Mouse (Mus musculus) spleen, postnatal 4 days (tissue): ENCODE measurements around the gene Shld1.

ENCODE experiments used
- DNase-seq, 2 experiments: peaks; one replicate each; pipeline ENCODE4 v3.0.0; 2022; ENCODE audit warnings: low spot score in 2 of 2

The Shld1 gene

DNA sequence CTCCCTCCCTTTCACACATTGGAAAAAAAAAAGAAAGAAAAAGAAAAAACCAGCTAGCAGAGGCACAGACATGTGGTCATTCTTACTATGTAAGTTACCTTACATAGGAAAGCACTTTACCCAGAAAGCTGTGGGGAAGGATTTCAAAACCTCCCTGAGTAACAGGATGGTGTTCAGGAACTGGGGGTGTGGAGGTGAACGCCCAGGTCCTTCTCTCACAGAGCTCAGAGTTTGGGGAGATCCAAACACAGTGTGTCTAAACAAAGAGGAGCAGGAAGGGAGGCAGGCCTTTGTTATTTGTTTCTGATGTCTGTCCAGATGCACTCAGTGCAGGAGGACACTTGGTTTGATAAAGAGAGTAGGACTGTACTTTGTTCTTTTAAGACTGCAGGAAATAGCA, 5.6 kb downstream of the Shld1 start:
- DNase-seq: no peak

DNA sequence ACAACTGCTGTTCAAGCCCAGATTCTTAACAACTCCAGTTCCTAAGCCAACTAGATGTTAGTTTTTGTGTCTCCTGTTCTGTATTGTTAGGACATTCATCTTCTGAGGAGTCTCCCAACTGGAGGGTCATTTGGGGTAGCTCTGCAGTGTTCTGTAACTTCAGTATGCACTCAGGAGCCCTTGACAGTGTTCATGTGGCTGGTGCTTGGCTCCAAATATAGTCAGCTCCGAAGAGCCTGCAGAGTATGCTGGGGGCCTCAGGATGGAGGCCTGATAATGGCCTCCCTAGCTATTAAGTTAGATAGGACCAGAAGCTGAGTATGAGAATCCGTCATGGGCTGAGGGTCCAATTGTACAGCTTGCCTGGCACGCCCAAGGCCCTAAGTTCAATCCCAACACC, 7.2 kb downstream of the Shld1 start:
- no peak for DNase-seq

- peak; percentile 78 to 82 for DNase-seq
These were observed 8.8 kb downstream of the Shld1 start for GRCm38 (mm10) chr2:132695358-132696093.

DNA sequence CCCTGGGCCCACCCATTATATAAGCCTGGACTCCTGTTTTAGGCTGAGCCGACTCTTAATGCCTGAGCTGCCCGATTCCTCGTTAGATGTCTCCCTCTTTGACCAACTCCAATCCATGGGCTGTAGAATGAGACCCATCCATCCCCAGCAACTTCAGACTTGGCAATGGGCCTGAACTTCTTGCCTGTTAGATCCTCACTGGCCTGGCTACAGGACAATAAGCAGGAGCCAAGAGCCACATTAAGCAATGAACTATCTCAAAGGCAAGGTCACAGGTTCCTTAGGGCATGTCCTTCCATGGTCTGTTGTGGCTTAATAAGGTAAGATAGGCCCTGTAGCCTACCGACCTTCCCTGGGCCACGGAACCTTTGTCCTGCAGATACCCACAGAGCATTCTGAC, 9.8 kb downstream of the Shld1 start:
- no peak for DNase-seq

- DNase-seq: no peak
These were observed 10.5 kb downstream of the Shld1 start for GRCm38 (mm10) chr2:132697256-132697655.

GRCm38 (mm10) chr2:132697695-132698094, 11.0 kb downstream of the Shld1 start:
- DNase-seq: no peak

DNA sequence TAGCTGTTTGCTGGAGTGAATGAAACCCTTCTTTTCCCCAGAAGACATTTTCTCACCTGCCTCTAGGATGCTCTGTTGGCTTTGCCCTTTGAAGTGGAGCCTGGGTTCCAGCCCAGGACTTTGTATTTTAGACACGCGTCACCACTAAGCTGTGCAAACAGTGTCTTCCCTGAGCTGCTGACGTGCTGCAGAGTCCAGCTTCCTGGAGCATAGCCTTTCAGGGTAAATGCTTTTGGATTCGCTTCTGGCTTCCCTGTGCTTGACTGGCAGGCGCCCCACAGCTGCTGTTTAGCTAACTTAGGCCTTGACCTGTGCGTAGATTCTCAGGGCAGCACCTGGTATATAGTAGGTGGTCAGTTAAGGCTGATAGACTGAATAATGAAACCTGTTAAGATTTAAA, 11.7 kb downstream of the Shld1 start:
- DNase-seq: no peak

GRCm38 (mm10) chr2:132700921-132701320, 14.2 kb downstream of the Shld1 start:
- no peak for DNase-seq

DNA sequence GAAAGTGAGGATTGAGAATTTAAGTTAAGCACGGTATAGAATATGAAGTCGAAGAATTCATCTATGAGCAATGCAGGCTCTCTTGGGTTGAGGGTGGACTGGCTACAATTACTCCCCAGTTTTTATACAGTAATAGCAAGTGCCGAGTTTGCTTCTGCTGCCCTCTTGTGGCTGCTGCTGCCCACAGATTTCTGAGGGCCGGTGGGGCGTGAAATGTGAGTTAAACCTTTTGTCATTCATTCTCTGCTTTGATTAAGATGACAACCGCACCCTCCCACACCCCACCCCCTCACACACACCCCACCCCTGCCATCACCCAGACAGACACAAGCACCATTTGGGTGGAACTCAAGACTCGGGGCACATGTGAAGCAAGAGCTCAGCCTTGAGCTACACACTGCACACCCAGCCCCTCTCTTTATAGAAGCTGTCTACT, 14.7 kb downstream of the Shld1 start:
- peak; percentile 79 to 91 for DNase-seq

DNA sequence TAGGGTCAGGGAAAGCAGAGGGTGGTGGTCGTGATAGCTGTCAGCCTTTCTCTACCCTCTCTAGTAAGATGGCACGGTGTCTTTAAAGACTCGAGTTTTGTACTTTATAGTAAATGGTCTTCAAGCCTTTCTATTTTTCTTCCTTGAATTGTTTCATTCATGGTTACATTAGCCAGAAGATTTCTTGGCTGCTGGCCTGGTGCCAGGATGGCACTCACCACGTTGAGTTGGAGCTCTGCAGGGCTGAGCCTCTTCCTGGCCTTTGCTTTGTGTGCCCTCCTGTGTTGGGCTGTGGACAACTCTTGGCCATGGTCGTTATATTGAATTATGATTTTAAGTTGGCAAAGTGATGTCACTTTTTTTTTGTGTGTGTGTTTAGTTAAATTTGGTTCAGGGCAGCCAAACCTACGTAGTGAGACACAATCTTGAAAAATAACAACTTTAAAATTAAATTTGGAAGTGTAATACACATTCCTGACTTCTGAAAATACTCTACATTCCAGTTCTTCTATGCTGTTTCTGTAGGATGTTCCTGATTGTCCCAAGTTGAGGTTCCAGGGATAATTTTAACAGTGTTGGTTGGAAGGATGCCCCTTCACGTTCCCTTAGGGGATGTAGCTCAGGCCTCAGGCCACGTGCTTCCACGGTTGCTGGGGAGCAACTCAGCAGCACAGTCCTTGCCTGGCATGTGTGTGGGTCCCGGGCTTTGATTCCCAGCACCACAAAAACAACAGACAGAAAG, 18.7 kb downstream of the Shld1 start:
- no peak for DNase-seq

DNA sequence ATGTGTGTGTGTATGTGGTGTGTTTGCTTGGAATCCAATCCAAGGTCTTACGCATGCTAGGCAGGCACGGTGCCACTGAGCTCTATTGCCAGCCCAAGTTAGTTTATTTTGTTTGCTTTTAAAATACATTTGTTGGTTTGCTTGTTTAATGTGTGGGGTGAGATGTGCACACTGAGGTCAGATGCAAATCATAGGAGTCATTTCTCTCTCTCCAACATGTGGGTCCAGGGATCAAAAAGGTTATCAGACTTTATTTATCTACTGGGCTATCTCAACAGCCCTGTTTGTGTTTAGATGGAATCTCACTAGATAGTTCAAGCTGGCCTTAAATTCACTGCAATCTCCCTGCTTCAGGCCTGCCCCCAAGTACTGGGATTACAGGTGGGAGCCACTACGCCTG, 19.6 kb downstream of the Shld1 start:
- no peak for DNase-seq

- DNase-seq: no peak
These were observed 23.8 kb downstream of the Shld1 start for GRCm38 (mm10) chr2:132710488-132710887.

- DNase-seq: no peak
These were observed 25.3 kb downstream of the Shld1 start for GRCm38 (mm10) chr2:132712061-132712460.

DNA sequence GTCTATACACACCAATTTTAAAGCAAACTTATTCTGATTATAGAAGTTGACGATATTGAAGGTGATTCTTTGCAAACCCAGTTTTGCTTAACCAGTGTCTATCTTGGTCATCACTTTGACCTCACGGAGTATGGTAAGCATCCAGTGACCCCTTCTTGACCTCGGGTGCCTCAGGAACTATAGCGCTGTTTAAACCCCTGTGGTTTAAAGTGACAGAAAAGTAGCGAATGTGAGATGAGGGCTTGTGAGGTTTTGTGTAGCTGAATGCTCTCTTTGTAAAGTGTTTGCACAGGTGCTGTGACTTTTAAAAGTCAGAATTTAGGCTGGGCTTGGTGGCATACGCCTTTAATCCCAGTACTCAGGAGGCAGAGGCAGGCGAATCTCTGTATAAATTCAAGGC, 27.8 kb downstream of the Shld1 start:
- DNase-seq: no peak

GRCm38 (mm10) chr2:132714946-132715345, 28.2 kb downstream of the Shld1 start:
- DNase-seq: no peak

DNA sequence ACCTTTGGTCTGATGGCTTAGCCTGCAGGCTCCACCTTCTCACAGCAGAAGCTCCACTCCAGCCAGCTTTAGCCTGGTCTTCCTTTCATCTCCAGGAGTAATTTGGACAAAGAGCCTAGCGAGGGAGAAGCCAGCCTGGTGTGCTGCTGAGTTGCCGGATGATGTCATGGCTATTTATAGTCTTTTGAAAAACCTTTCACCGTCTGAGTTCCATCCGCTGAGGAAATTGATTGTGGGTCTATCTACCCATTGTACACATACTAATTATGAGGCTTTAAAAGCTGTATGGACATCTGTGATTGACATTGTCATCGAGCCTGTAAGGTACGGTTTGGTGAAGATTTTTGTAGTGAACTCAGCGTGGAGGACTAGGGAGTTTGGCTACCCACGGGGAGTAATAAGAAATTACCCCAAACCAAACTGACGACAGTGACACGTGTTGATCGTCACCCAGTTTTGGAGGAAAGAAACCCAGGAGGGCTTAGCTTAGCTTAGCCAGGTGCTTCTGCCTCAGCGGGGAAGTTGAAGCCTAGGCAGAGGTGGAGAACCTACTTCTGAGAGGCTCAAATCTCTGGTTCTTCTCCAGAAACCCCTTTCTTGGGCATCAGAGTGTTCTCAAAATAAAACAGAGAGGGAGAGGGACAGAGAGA, 28.8 kb downstream of the Shld1 start:
- no peak for DNase-seq

DNA sequence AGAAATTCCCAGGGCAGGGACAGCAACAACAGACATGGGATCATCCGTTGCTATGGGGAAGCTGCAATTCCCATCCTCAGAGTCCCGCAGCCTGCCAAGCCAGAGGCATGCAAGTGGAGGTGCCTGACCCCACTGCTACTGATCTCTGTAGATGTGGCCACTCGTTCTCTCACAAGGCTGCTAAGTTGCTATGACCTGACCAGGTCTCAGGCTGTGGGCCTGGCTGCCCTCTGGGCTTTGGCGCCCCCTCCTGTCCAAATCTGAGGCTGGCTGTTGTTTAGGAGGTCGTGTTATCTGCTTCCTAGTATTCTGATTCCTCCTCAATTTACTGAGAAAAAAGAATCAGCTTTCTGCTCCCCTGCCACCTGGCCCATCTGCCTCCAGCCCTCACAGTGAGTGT, 29.4 kb downstream of the Shld1 start:
- peak; percentile 67 to 88 for DNase-seq

DNA sequence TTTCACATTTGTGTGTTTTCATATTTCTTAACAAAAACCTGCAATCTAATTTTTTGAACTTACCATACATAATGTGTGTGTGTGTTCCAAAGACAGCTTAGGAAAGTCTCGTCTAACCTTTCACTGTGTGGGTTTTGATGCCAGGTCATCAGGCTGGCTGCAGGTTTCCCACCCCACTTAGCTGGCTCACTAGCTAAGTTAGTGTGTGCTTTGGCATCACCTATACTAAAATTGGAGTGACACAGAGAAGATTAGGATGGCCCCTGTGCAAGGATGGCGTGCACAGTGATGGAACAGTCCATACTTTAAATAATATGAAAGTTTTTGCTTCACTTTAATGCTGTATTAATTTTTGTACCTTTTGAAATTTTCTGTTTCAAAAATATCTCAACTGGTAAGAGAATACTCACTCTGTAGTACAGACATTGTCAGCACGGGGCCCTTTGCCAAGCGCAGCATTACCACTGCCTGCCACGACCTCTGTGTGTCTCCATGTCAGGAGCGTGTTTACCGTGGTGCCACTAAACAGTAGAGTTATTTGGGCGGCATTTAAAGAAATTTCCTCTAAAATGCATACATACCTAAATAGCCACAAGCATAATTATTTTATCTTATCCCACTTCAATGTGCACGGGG, 30.3 kb downstream of the Shld1 start:
- DNase-seq: no peak

DNA sequence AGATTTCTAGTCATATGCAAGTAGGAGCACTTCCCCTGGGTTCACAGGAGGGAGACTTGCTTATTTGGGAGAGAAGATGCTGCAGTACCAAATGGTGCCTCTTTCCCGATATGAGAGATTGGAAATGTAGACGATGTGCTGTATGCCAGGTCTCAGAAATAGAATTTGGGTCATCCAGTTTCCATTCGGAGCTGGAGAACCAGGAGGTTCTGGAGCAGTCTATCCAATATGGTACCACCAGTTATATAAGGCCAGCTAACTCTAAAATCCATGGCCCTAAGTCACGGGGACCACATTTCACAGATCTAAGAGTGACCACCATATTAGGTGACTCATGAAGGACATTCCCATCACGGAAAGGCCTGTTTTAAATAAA, 30.8 kb downstream of the Shld1 start:
- no peak for DNase-seq

DNA sequence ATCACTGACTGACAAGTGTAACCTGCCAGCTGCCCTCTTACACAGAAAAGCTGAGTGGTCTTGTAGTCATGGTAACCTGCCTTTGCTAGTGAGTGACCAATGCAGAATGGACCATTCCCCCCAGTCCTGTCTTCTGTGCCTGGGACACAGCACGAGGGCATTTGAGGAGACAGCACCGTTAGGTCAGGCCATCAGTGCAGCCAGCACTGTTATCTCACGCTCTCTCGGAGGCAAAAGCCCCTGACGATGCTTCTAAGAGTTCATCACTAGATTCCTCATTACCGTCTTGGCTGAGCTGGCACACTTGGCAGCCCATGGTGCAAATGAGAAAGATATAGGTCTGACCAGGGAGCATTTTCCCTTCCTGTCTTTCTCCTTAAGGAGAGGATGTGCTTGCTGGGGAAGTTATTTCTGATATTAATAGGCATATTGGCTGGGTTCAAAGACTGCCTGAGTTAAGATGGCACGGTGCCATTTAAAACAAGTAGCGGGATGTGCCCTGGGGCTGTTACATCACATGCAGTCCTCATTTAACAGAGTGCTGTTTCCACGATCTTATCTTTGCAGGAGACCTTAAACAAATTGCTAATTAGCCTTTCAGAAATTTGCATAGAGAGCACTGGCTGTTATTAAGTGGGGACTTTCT, 34.3 kb downstream of the Shld1 start:
- DNase-seq: no peak

GRCm38 (mm10) chr2:132721844-132722243, 35.1 kb downstream of the Shld1 start:
- DNase-seq: no peak

DNA sequence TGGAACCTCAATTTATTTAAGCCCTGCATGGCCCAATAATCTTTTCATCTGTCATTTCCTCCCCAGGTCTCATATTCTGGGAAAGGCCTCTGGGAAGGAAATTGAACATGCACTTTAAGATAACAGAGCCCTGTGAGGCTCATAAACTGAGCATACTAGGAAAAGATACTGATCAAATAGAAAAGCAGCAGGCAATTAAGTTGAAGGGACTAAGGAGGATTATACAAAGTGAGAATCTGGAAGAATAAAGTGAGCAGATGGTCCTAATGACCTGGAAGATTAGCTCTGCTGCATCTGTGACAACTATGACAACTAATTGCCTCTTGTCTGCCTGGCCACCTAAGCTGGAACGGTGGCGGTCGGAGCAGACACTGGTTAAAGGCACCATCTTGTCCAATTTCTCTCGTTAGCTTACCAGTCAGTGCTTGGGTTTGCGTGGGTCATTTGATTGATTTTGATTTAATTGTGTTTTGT, 37.3 kb downstream of the Shld1 start:
- no peak for DNase-seq
